In the genomic region with DNA sequence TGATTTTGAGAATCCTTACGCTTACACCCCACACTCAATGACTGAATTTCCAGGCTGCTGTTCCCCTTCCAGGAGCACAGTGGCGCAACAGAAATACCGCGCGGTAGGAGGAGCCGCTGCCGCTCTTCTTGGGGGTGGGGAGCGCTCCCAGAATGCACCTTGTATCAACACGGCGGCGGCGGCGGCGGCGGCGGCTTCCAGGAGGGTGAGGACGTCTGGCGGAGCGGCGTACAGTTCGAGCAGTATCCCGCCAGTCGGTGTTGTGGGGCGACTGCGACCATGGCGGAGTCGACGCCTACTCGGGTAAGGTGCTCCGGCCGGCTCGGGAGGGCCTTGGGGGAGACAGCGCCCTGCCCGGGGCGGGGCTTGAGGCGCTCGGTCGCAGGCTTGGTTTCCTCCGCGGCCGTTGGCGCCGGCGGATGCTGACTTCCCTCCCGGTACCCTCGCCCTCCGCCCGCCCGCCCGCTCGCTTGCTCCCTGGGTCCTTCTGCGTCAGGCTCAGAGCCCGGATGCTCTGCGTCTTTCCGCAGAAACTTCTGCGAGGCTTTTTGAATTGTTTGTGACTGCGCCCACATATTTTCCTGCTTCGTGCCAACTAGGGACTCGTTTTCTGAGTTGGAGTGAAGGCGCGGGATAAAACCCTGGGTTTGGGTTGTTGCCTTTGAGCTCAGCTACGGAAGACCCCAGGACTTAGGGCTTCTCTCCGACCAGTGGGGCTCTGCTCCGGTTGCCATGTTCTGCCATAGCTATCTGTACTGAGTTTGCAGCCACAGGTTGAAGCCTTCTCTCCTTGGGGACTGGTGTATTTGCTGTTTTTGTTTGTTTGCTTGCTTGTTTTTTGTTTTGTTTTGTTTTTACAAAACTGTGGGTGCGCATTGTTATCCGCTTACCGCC, we compare ENCODE assay signal across 8 mouse cellular contexts. TPM values are rescaled to one million over a fixed set of nuclear protein-coding genes. Genes with fewer than 3 reads are reported as not detected.
DNase-seq lines count a peak whose midpoint lies in the region; ATAC-seq and TF ChIP-seq lines count a peak whose summit lies in the region.

Zfp212 (plus strand) TSS at position 30 of the 894 bp plus-strand sequence.

- no peaks in the 10 kb centered on the region for H3K9me3 ChIP-seq in kidney, embryonic 14.5 days (ENCODE audit: control insufficient read depth, low read length)
- no peaks in the 10 kb centered on the region for H3K9me3 ChIP-seq in limb, embryonic 15.5 days
- no peaks in the 10 kb centered on the region for H3K9me3 ChIP-seq in midbrain, postnatal 0 days (ENCODE audit: low read length)

- ATAC-seq in kidney, embryonic 14.5 days (ENCODE audit: low FRiP score, low TSS enrichment): peak; percentile 93
- ATAC-seq in limb, embryonic 15.5 days (ENCODE audit: insufficient number of reproducible peaks, low FRiP score, low TSS enrichment, low read depth): peak; percentile 94
- ATAC-seq in midbrain, postnatal 0 days (ENCODE audit: low FRiP score): peak; percentile 94

- peak within 1 kb of the TSS; percentile 71 for H3K4me3 ChIP-seq in C2C12 (ENCODE audit: insufficient read depth, poor library complexity, severe bottlenecking)
- peak within 1 kb of the TSS; percentile 74 for H3K4me3 ChIP-seq in embryonic fibroblast, embryonic 13.5 days (ENCODE audit: insufficient read depth, low read length)
- H3K4me3 ChIP-seq in kidney, embryonic 14.5 days (ENCODE audit: low read length): peak within 1 kb of the TSS; percentile 82
- peak within 1 kb of the TSS; percentile 86 for H3K4me3 ChIP-seq in limb, embryonic 15.5 days
- peak within 1 kb of the TSS; percentile 83 for H3K4me3 ChIP-seq in midbrain, postnatal 0 days (ENCODE audit: low read depth, low read length)

- H3K4me1 ChIP-seq in embryonic fibroblast, embryonic 13.5 days (ENCODE audit: control insufficient read depth, insufficient read depth, low read length): no peaks in the 10 kb centered on the region
- H3K4me1 ChIP-seq in kidney, embryonic 14.5 days (ENCODE audit: control insufficient read depth, insufficient read depth, low read length): peaks cover 6% of the 10 kb centered on the region
- peaks cover 12% of the 10 kb centered on the region for H3K4me1 ChIP-seq in limb, embryonic 15.5 days
- peaks cover 6% of the 10 kb centered on the region; the same call in 1 of the 2 replicates for H3K4me1 ChIP-seq in midbrain, postnatal 0 days (ENCODE audit: insufficient read depth, low read length)

- peaks cover 46% of the 10 kb centered on the region for H3K79me3 ChIP-seq in C2C12 (ENCODE audit: low read depth)

- peak within 1 kb of the TSS; percentile 88 for H3K9ac ChIP-seq in kidney, embryonic 14.5 days (ENCODE audit: low read depth, low read length)
- peak within 1 kb of the TSS; percentile 63 for H3K9ac ChIP-seq in limb, embryonic 15.5 days
- H3K9ac ChIP-seq in midbrain, postnatal 0 days (replicated peaks; ENCODE audit: low read length, poor library complexity, severe bottlenecking): peak within 1 kb of the TSS; percentile 81

- TF ChIP-seq POLR2A in embryonic fibroblast, embryonic 13.5 days (IDR thresholded peaks at IDR 0.05; ENCODE audit: low read depth, low read length): peak; percentile 69

- H3K4me2 ChIP-seq in kidney, embryonic 14.5 days (replicated peaks; ENCODE audit: low read depth, low read length): peak within 1 kb of the TSS; percentile 82
- peak within 1 kb of the TSS; percentile 58 for H3K4me2 ChIP-seq in limb, embryonic 15.5 days
- peak within 1 kb of the TSS; percentile 71 for H3K4me2 ChIP-seq in midbrain, postnatal 0 days (ENCODE audit: low read depth, low read length, poor library complexity, severe bottlenecking)

- H3K27ac ChIP-seq in embryonic fibroblast, embryonic 13.5 days (ENCODE audit: insufficient read depth, low read length): peak within 1 kb of the TSS; percentile 93
- peak within 1 kb of the TSS; percentile 98 for H3K27ac ChIP-seq in kidney, embryonic 14.5 days (ENCODE audit: low read depth, low read length)
- peak within 1 kb of the TSS; percentile 99 for H3K27ac ChIP-seq in limb, embryonic 15.5 days
- peak within 1 kb of the TSS; percentile 90 for H3K27ac ChIP-seq in midbrain, postnatal 0 days (ENCODE audit: low read depth, low read length)

- peaks cover 3% of the 10 kb centered on the region for H3K36me3 ChIP-seq in C2C12 (ENCODE audit: control insufficient read depth, insufficient read depth)
- H3K36me3 ChIP-seq in kidney, embryonic 14.5 days (ENCODE audit: control insufficient read depth, insufficient read depth, low read length): no peaks in the 10 kb centered on the region; the same call in 1 of the 2 replicates
- H3K36me3 ChIP-seq in limb, embryonic 15.5 days: no peaks in the 10 kb centered on the region
- H3K36me3 ChIP-seq in midbrain, postnatal 0 days (ENCODE audit: insufficient read depth, low read length): no peaks in the 10 kb centered on the region

- no peaks in the 10 kb centered on the region for H3K27me3 ChIP-seq in C2C12 (ENCODE audit: control insufficient read depth, insufficient read depth, insufficient read length)
- H3K27me3 ChIP-seq in kidney, embryonic 14.5 days (ENCODE audit: control insufficient read depth, insufficient read depth, low read length): no peaks in the 10 kb centered on the region
- no peaks in the 10 kb centered on the region for H3K27me3 ChIP-seq in limb, embryonic 15.5 days
- H3K27me3 ChIP-seq in midbrain, postnatal 0 days (ENCODE audit: insufficient read depth, low read length): no peaks in the 10 kb centered on the region

- peak within 1 kb of the TSS; percentile 99 for H3ac ChIP-seq in C2C12 (ENCODE audit: control insufficient read depth, insufficient read length, low read depth)

- peak; percentile 97 for DNase-seq in brain, adult 2 months (ENCODE audit: low read depth, low spot score)
- peak; percentile 76 to 88 for DNase-seq in heart, adult 9 months (ENCODE audit: low spot score in 2 of 2)
- DNase-seq in midbrain, postnatal 0 days (ENCODE audit: low spot score): peak; percentile 95
- peak; percentile 88 to 91 for DNase-seq in spleen, postnatal 10 days (ENCODE audit: low spot score in 2 of 2)

- peak; percentile 41 for TF ChIP-seq CTCF in C2C12 (IDR thresholded peaks at IDR 0.05; ENCODE audit: control insufficient read depth, insufficient read depth, insufficient read length)
- TF ChIP-seq CTCF in embryonic fibroblast, embryonic 13.5 days (IDR thresholded peaks at IDR 0.05; ENCODE audit: borderline replicate concordance, insufficient read depth, low read length): peak; percentile 38; the same call in 1 of the 2 replicates
- peak; percentile 81 for TF ChIP-seq CTCF in midbrain, postnatal 0 days (IDR thresholded peaks at IDR 0.05)

- under 1% methylated on average over 67 of the region's 67 CpGs for WGBS in kidney, embryonic 14.5 days
- WGBS in limb, embryonic 15.5 days: under 1% methylated on average over 67 of the region's 67 CpGs
- WGBS in midbrain, postnatal 0 days: 1% methylated on average over 67 of the region's 67 CpGs

- peaks cover 51% of the 10 kb centered on the region for H3K79me2 ChIP-seq in C2C12 (ENCODE audit: control insufficient read depth, insufficient read depth)

TF ChIP-seq in C2C12, 6 proteins besides CTCF, POLR2A, EP300 and RAD21:
- TF ChIP-seq MAX (IDR thresholded peaks at IDR 0.05) (peak; percentile 33), MYOD1 (IDR thresholded peaks at IDR 0.05; ENCODE audit: control insufficient read depth, insufficient read length, low read depth) (no peak), CEBPB (IDR thresholded peaks at IDR 0.05; ENCODE audit: low read depth) (peak; percentile 42), MYOG (IDR thresholded peaks at IDR 0.05; ENCODE audit: control insufficient read depth, extremely low read depth, insufficient read length) (no peak), USF1 (IDR thresholded peaks at IDR 0.05; ENCODE audit: low read depth) (no peak), FOSL1 (IDR thresholded peaks at IDR 0.05; ENCODE audit: insufficient read depth, low read length, poor library complexity, severe bottlenecking) (no peak)

RNA-seq across cellular contexts. Expression of gene Zfp212, which starts in this region (rescaled TPM):
- polyA plus RNA-seq in C2C12 (2012; fragmentation: generic; extraction: Trizol): 10.0 TPM
- polyA plus RNA-seq in embryonic fibroblast, embryonic 13.5 days (2011; ENCODE audit: insufficient read length, low read depth, missing spikeins): 8.5 and 8.9 TPM in 2 replicates
- 11.6 and 15.3 TPM in 2 replicates for polyA plus RNA-seq in kidney, embryonic 14.5 days (2014; fragmentation: Nextera tagmentation; extraction: Ambion mirVana)
- polyA plus RNA-seq in limb, embryonic 15.5 days (2015; fragmentation: Nextera tagmentation; extraction: Ambion mirVana): 17.2 and 18.0 TPM in 2 replicates
- 13.4 and 15.9 TPM in 2 replicates for total RNA-seq in midbrain, postnatal 0 days (2014; rRNA removed)
- 19.0 and 21.8 TPM in 2 replicates for polyA plus RNA-seq in midbrain, postnatal 0 days (2015; fragmentation: Nextera tagmentation; extraction: Ambion mirVana)

Comparison
In these comparisons a context has a peak if more than half of its experiments do, and no peak if none do; other contexts are left out.
1. Peak in every context shown above with its lines: DNase-seq, ATAC-seq, H3K4me3 ChIP-seq and H3K27ac ChIP-seq.